Mouse (Mus musculus) CH12F3 (cell line): ENCODE data around the gene Tpm4.
"Not testable (repeated sequence)": the region's sequence is repeated elsewhere in the genome, so short reads cannot be mapped to it uniquely, and the experiment has no call there.

Source experiments
- in situ Hi-C: fragments of 300-500 bp; cut with MboI; formaldehyde crosslinking; loops from 2 replicates; pipeline ENCODE4 v1.14.3; 2020; ENCODE audit warnings: low sequenced_read_pairs

Tpm4 gene

GRCm38 (mm10) chr8:72134756-72135445, at the start of gene Tpm4:
Tpm4 (plus strand) TSS chr8:72134975.
- in situ Hi-C loops: no loop called here

GRCm38 (mm10) chr8:72087611-72088010, 47.2 kb upstream of the Tpm4 start:
- in situ Hi-C loops: not testable (repeated sequence)

GRCm38 (mm10) chr8:72096721-72097120, 38.1 kb upstream of the Tpm4 start:
- in situ Hi-C loops: not testable (repeated sequence)

GRCm38 (mm10) chr8:72099377-72100103, 35.2 kb upstream of the Tpm4 start:
- in situ Hi-C loops: not testable (repeated sequence)

- in situ Hi-C loops: no loop called here
These were observed 29.6 kb upstream of the Tpm4 start for GRCm38 (mm10) chr8:72105165-72105564.

GRCm38 (mm10) chr8:72106740-72107139, 28.0 kb upstream of the Tpm4 start, which contains the start of gene Olfr374:
Olfr374 (plus strand) TSS chr8:72107040.
- in situ Hi-C loops: no loop called here

GRCm38 (mm10) chr8:72110876-72111275, 23.9 kb upstream of the Tpm4 start:
- in situ Hi-C loops: no loop called here

GRCm38 (mm10) chr8:72112486-72112885, 22.3 kb upstream of the Tpm4 start:
- in situ Hi-C loops: no loop called here

GRCm38 (mm10) chr8:72115202-72115601, 19.6 kb upstream of the Tpm4 start:
- in situ Hi-C loops: no loop called here

GRCm38 (mm10) chr8:72118616-72119015, 16.2 kb upstream of the Tpm4 start:
- in situ Hi-C loops: no loop called here

- in situ Hi-C loops: not testable (repeated sequence)
These were observed 13.3 kb upstream of the Tpm4 start for GRCm38 (mm10) chr8:72121486-72121885.

- in situ Hi-C loops: no loop called here
These were observed 12.8 kb upstream of the Tpm4 start for GRCm38 (mm10) chr8:72121997-72122396.

GRCm38 (mm10) chr8:72127834-72128233, 6.9 kb upstream of the Tpm4 start:
- in situ Hi-C loops: no loop called here

- in situ Hi-C loops: no loop called here
These were observed 3.5 kb upstream of the Tpm4 start for GRCm38 (mm10) chr8:72131251-72131650.

GRCm38 (mm10) chr8:72131901-72132300, 2.9 kb upstream of the Tpm4 start:
- in situ Hi-C loops: no loop called here

- in situ Hi-C loops: no loop called here
These were observed 2.4 kb upstream of the Tpm4 start for GRCm38 (mm10) chr8:72132417-72132816.

- in situ Hi-C loops: no loop called here
These were observed 1.9 kb upstream of the Tpm4 start for GRCm38 (mm10) chr8:72132891-72133290.

- in situ Hi-C loops: no loop called here
These were observed 1.3 kb upstream of the Tpm4 start for GRCm38 (mm10) chr8:72133507-72133906.

- in situ Hi-C loops: no loop called here
These were observed 899 bp downstream of the Tpm4 start for GRCm38 (mm10) chr8:72135446-72136301.

GRCm38 (mm10) chr8:72136302-72136978, 1.7 kb downstream of the Tpm4 start:
- in situ Hi-C loops: no loop called here

- in situ Hi-C loops: no loop called here
These were observed 2.7 kb downstream of the Tpm4 start for GRCm38 (mm10) chr8:72137431-72137830.
